Mouse (Mus musculus) kidney, adult 2 months (tissue): ENCODE results near the gene Ptpro. TPM values are rescaled to one million over a fixed set of nuclear protein-coding genes. Genes with fewer than 3 reads are reported as not detected.

Experiments
- DNase-seq: peaks from one replicate; pipeline ENCODE4 v3.0.0; 2021
- H3K27ac ChIP-seq: fragments of 200-500 bp; 2 replicates; pipeline ENCODE4 v1.5.1; 2012; ENCODE audit warnings: low read depth, low read length, control low read depth, inconsistent platforms; ENCODE audit not compliant: insufficient read depth
- H3K27me3 ChIP-seq: fragments of 200-500 bp; replicated peaks from 2 replicates; pipeline ENCODE4 v1.6.1; 2012; ENCODE audit warnings: mild to moderate bottlenecking, moderate library complexity, low read length, inconsistent platforms; ENCODE audit not compliant: control insufficient read depth, insufficient read depth
- H3K36me3 ChIP-seq: fragments of 200-500 bp; 2 replicates; pipeline ENCODE4 v1.6.1; 2012; ENCODE audit warnings: mild to moderate bottlenecking, moderate library complexity, low read length, inconsistent platforms; ENCODE audit not compliant: control insufficient read depth, insufficient read depth
- H3K4me1 ChIP-seq: fragments of 200-500 bp; 2 replicates; pipeline ENCODE4 v1.6.1; 2011; ENCODE audit warnings: low read length; ENCODE audit not compliant: control insufficient read depth, insufficient read depth
- H3K4me3 ChIP-seq: fragments of 200-500 bp; 2 replicates; pipeline ENCODE4 v1.5.1; 2011; ENCODE audit warnings: mild to moderate bottlenecking, low read depth, low read length, control low read depth; ENCODE audit not compliant: insufficient read depth
- CTCF ChIP-seq: fragments of 200-500 bp; conservative IDR thresholded peaks from 2 replicates; pipeline ENCODE4 v1.5.1; 2011; ENCODE audit warnings: low read depth, mild to moderate bottlenecking, control low read depth, low read length, moderate library complexity, mixed read lengths; ENCODE audit not compliant: insufficient read depth, insufficient read length
- POLR2A ChIP-seq: fragments of 200-500 bp; IDR thresholded peaks from one replicate; pipeline ENCODE4 v1.6.1; 2011; ENCODE audit warnings: low read depth, low read length, control low read depth
- WGBS: fragments of 180-500 bp; shearing (Covaris S2); methylation state at CpG from one replicate; pipeline ENCODE4 v1.1.7; 2018; 5-methylcytosine and 5-hydroxymethylcytosine counted together
- polyA plus RNA-seq: library from polyadenylated mRNA; depleted of rRNA; stranded (reverse); fragments of >200 nt; gene quantifications from 2 replicates; pipeline ENCODE4 v1.2.3, GENCODE M21; 2012; rRNA removed

Ptpro gene
- polyA plus RNA-seq, result 11.3 and 13.0 TPM in 2 replicates

GRCm38 (mm10) chr6:137252194-137252886 lies at the start of gene Ptpro:
Ptpro (plus strand) TSS chr6:137252319.
- H3K4me1 ChIP-seq, result no peaks in the 10 kb centered on the region
- no peak for TF ChIP-seq POLR2A
- TF ChIP-seq CTCF, result no peak
- no peaks in the 10 kb centered on the region; the same call in 1 of the 2 replicates for H3K27me3 ChIP-seq
- no peak within 1 kb of the TSS for H3K4me3 ChIP-seq
- WGBS, result 2% methylated on average over 53 of the region's 53 CpGs
- DNase-seq, result no peak
- no peak within 1 kb of the TSS for H3K27ac ChIP-seq
- H3K36me3 ChIP-seq, result no peaks in the 10 kb centered on the region

- H3K4me1 ChIP-seq, result peaks cover 7% of the 10 kb centered on the region
- H3K4me3 ChIP-seq, result no peak overlapping the region
- DNase-seq, result no peak
- 87% methylated on average over 4 of the region's 4 CpGs for WGBS
- no peaks in the 10 kb centered on the region for H3K27me3 ChIP-seq
- H3K36me3 ChIP-seq, result no peaks in the 10 kb centered on the region
- H3K27ac ChIP-seq, result no peak overlapping the region
- no peak for TF ChIP-seq CTCF
- no peak for TF ChIP-seq POLR2A
Observed at GRCm38 (mm10) chr6:137202661-137203060, 49.5 kb upstream of the Ptpro start.

GRCm38 (mm10) chr6:137205662-137206400 lies 46.3 kb upstream of the Ptpro start:
- WGBS, result 54% methylated on average over 11 of the region's 11 CpGs
- Histone ChIP-seq H3K4me3 (no peak overlapping the region), H3K27ac (no peak overlapping the region), H3K27me3 (no peaks in the 10 kb centered on the region), H3K4me1 (peaks cover 21% of the 10 kb centered on the region), H3K36me3 (no peaks in the 10 kb centered on the region)
- peak; percentile 30 for DNase-seq
- TF ChIP-seq POLR2A, result no peak
- TF ChIP-seq CTCF, result no peak

- no peaks in the 10 kb centered on the region for H3K36me3 ChIP-seq
- no peak overlapping the region for H3K4me3 ChIP-seq
- H3K27me3 ChIP-seq, result no peaks in the 10 kb centered on the region
- whole genome bisulfite sequencing, result 33% methylated on average over 6 of the region's 6 CpGs
- peak overlapping the region; percentile 80; the same call in 1 of the 2 replicates for H3K27ac ChIP-seq
- peaks cover 25% of the 10 kb centered on the region for H3K4me1 ChIP-seq
- no peak for TF ChIP-seq CTCF
- no peak for TF ChIP-seq POLR2A
- peak; percentile 87 for DNase-seq
Observed at GRCm38 (mm10) chr6:137207126-137207525, 45.0 kb upstream of the Ptpro start.

GRCm38 (mm10) chr6:137209992-137210391 lies 42.1 kb upstream of the Ptpro start:
- 40% methylated on average over 8 of the region's 8 CpGs for WGBS
- H3K4me3 ChIP-seq, result no peak overlapping the region
- TF ChIP-seq CTCF, result no peak
- no peak for TF ChIP-seq POLR2A
- H3K4me1 ChIP-seq, result peaks cover 25% of the 10 kb centered on the region
- no peaks in the 10 kb centered on the region for H3K27me3 ChIP-seq
- H3K27ac ChIP-seq, result peak overlapping the region; percentile 41; the same call in 1 of the 2 replicates
- no peaks in the 10 kb centered on the region for H3K36me3 ChIP-seq
- DNase-seq, result peak; percentile 95

- WGBS, result 92% methylated on average over 10 of the region's 10 CpGs
- no peak for TF ChIP-seq CTCF
- no peak for TF ChIP-seq POLR2A
- H3K4me1 ChIP-seq, result peaks cover 25% of the 10 kb centered on the region
- no peaks in the 10 kb centered on the region for H3K36me3 ChIP-seq
- no peak for DNase-seq
- no peak overlapping the region for H3K27ac ChIP-seq
- no peak overlapping the region for H3K4me3 ChIP-seq
- no peaks in the 10 kb centered on the region for H3K27me3 ChIP-seq
Observed at GRCm38 (mm10) chr6:137210991-137211390, 41.1 kb upstream of the Ptpro start.

- Histone ChIP-seq H3K27ac (no peak overlapping the region), H3K4me1 (peaks cover 25% of the 10 kb centered on the region), H3K27me3 (no peaks in the 10 kb centered on the region), H3K36me3 (no peaks in the 10 kb centered on the region), H3K4me3 (no peak overlapping the region)
- WGBS, result 9% methylated on average over 2 of the region's 2 CpGs
- TF ChIP-seq POLR2A (no peak), CTCF (no peak)
- DNase-seq, result peak; percentile 64
Observed at GRCm38 (mm10) chr6:137211441-137211840, 40.7 kb upstream of the Ptpro start.
